Mouse (Mus musculus) kidney, adult 2 months (tissue): ENCODE data around the gene Hmcn2.

Source experiments
- CTCF ChIP-seq: fragments of 200-500 bp; conservative IDR thresholded peaks from 2 replicates; pipeline ENCODE4 v1.5.1; 2011; ENCODE audit warnings: low read depth, mild to moderate bottlenecking, control low read depth, low read length, moderate library complexity, mixed read lengths; ENCODE audit not compliant: insufficient read depth, insufficient read length
- POLR2A ChIP-seq: fragments of 200-500 bp; IDR thresholded peaks from one replicate; pipeline ENCODE4 v1.6.1; 2011; ENCODE audit warnings: low read depth, low read length, control low read depth

DNA sequence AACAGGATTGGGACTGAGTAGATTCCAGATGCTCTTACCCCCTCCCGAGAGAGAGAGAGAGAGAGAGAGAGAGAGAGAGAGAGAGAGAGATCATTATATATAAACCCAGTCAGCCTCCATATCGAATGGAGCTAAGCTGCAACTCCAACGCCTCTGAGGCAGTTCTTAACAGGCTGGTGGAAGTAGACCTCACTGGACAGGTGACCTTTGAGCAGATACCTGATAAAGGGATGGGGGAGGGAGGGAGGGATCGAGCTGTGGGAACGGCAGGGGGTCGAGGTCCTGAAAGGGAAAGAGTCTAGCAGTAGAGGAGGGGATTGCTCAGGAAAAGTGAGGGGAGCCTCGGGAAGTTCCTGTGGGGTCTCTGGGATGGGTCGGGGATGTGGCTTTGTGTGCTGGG, 147.8 kb downstream of the Hmcn2 start:
- TF ChIP-seq POLR2A (no peak), CTCF (no peak)
